Mouse (Mus musculus): ENCODE measurements at regions not wholly inside any gene's neighbourhood (a gene's known extent, or its start where the extent isn't known, plus 50 kb on each side); places are given as distances from the start of the nearest gene placed in this dataset.

- Histone ChIP-seq H3K4me1 (replicated peaks; ENCODE audit: control insufficient read depth in 2 of 2, insufficient read depth in 2 of 2, low read length in 1 of 2) (no peaks in the 10 kb centered on the region), H3K4me2 (ENCODE audit: low read depth) (no peak overlapping the region), H3K9me3 (ENCODE audit: control insufficient read depth, low read length) (no peaks in the 10 kb centered on the region), H3K36me3 (replicated peaks; ENCODE audit: control insufficient read depth, insufficient read depth, low read depth) (no peaks in the 10 kb centered on the region), H3K4me3 (ENCODE audit: insufficient read depth in 1 of 2, low read depth in 2 of 2, low read length in 2 of 2) (no peak overlapping the region), H3K27me3 (ENCODE audit: control insufficient read depth, insufficient read depth, low read length) (no peaks in the 10 kb centered on the region), H3K9ac (replicated peaks) (no peak overlapping the region), H3K27ac (no peak overlapping the region)
- WGBS (ENCODE audit: insufficient replicate concordance) = 37% methylated on average over 1 of the region's 1 CpGs
- DNase-seq (ENCODE audit: low read depth in 3 of 3, low spot score in 3 of 3) = no peak
- TF ChIP-seq CTCF (IDR thresholded peaks at IDR 0.05; ENCODE audit: low read depth) = no peak
- TF ChIP-seq EP300 (IDR thresholded peaks at IDR 0.05; ENCODE audit: low read depth) = no peak
- no peak for ATAC-seq (ENCODE audit: insufficient read depth)
Measured at GRCm38 (mm10) chr5:97330074-97330473, 62.1 kb downstream of the Naa11 start.

GRCm38 (mm10) chr5:97325831-97326230 is 66.3 kb downstream of the Naa11 start:
- Histone ChIP-seq H3K36me3 (replicated peaks; ENCODE audit: control insufficient read depth, insufficient read depth, low read depth) (no peaks in the 10 kb centered on the region), H3K4me1 (replicated peaks; ENCODE audit: control insufficient read depth in 2 of 2, insufficient read depth in 2 of 2, low read length in 1 of 2) (no peaks in the 10 kb centered on the region), H3K4me2 (ENCODE audit: low read depth) (no peak overlapping the region), H3K9ac (replicated peaks) (no peak overlapping the region), H3K9me3 (ENCODE audit: control insufficient read depth, low read length) (no peaks in the 10 kb centered on the region), H3K27ac (no peak overlapping the region), H3K4me3 (ENCODE audit: insufficient read depth in 1 of 2, low read depth in 2 of 2, low read length in 2 of 2) (no peak overlapping the region), H3K27me3 (ENCODE audit: control insufficient read depth, insufficient read depth, low read length) (no peaks in the 10 kb centered on the region)
- WGBS (ENCODE audit: insufficient replicate concordance) = 63% methylated on average over 5 of the region's 5 CpGs
- no peak for DNase-seq (ENCODE audit: low read depth in 3 of 3, low spot score in 3 of 3)
- ATAC-seq (ENCODE audit: insufficient read depth) = no peak
- TF ChIP-seq CTCF (IDR thresholded peaks at IDR 0.05; ENCODE audit: low read depth) (no peak), EP300 (IDR thresholded peaks at IDR 0.05; ENCODE audit: low read depth) (no peak)

GRCm38 (mm10) chr5:97323873-97324272 is 68.3 kb downstream of the Naa11 start:
- TF ChIP-seq CTCF (IDR thresholded peaks at IDR 0.05; ENCODE audit: low read depth) (no peak), EP300 (IDR thresholded peaks at IDR 0.05; ENCODE audit: low read depth) (no peak)
- no peak for ATAC-seq (ENCODE audit: insufficient read depth)
- 37% methylated on average over 3 of the region's 3 CpGs for WGBS (ENCODE audit: insufficient replicate concordance)

GRCm38 (mm10) chr5:97319816-97320487 is 72.2 kb downstream of the Naa11 start:
- Histone ChIP-seq H3K4me3 (ENCODE audit: insufficient read depth in 1 of 2, low read depth in 2 of 2, low read length in 2 of 2) (no peak overlapping the region), H3K9me3 (ENCODE audit: control insufficient read depth, low read length) (no peaks in the 10 kb centered on the region), H3K36me3 (replicated peaks; ENCODE audit: control insufficient read depth, insufficient read depth, low read depth) (no peaks in the 10 kb centered on the region), H3K4me1 (replicated peaks; ENCODE audit: control insufficient read depth in 2 of 2, insufficient read depth in 2 of 2, low read length in 1 of 2) (no peaks in the 10 kb centered on the region), H3K27me3 (ENCODE audit: control insufficient read depth, insufficient read depth, low read length) (no peaks in the 10 kb centered on the region), H3K4me2 (ENCODE audit: low read depth) (no peak overlapping the region), H3K27ac (no peak overlapping the region), H3K9ac (replicated peaks) (no peak overlapping the region)
- ATAC-seq (ENCODE audit: insufficient read depth) (no peak), DNase-seq (ENCODE audit: low read depth in 3 of 3, low spot score in 3 of 3) (no peak)
- 44% methylated on average over 2 of the region's 2 CpGs for WGBS (ENCODE audit: insufficient replicate concordance)
- TF ChIP-seq CTCF (IDR thresholded peaks at IDR 0.05; ENCODE audit: low read depth) = no peak
- no peak for TF ChIP-seq EP300 (IDR thresholded peaks at IDR 0.05; ENCODE audit: low read depth)

More at GRCm38 (mm10) chr5:97323873-97324272, 68.3 kb downstream of the Naa11 start:
- Histone ChIP-seq H3K27ac (no peak overlapping the region), H3K4me1 (replicated peaks; ENCODE audit: control insufficient read depth in 2 of 2, insufficient read depth in 2 of 2, low read length in 1 of 2) (no peaks in the 10 kb centered on the region), H3K9ac (replicated peaks) (no peak overlapping the region), H3K4me2 (ENCODE audit: low read depth) (no peak overlapping the region), H3K4me3 (ENCODE audit: insufficient read depth in 1 of 2, low read depth in 2 of 2, low read length in 2 of 2) (no peak overlapping the region), H3K36me3 (replicated peaks; ENCODE audit: control insufficient read depth, insufficient read depth, low read depth) (no peaks in the 10 kb centered on the region), H3K27me3 (ENCODE audit: control insufficient read depth, insufficient read depth, low read length) (no peaks in the 10 kb centered on the region), H3K9me3 (ENCODE audit: control insufficient read depth, low read length) (no peaks in the 10 kb centered on the region)
- no peak for DNase-seq (ENCODE audit: low read depth in 3 of 3, low spot score in 3 of 3)

- 61% methylated on average over 4 of the region's 4 CpGs for WGBS (ENCODE audit: insufficient replicate concordance)
- ATAC-seq (ENCODE audit: insufficient read depth) = no peak
- Histone ChIP-seq H3K27me3 (ENCODE audit: control insufficient read depth, insufficient read depth, low read length) (no peaks in the 10 kb centered on the region), H3K4me3 (ENCODE audit: insufficient read depth in 1 of 2, low read depth in 2 of 2, low read length in 2 of 2) (no peak overlapping the region), H3K36me3 (replicated peaks; ENCODE audit: control insufficient read depth, insufficient read depth, low read depth) (no peaks in the 10 kb centered on the region), H3K4me2 (ENCODE audit: low read depth) (no peak overlapping the region), H3K27ac (no peak overlapping the region), H3K9ac (replicated peaks) (no peak overlapping the region), H3K4me1 (replicated peaks; ENCODE audit: control insufficient read depth in 2 of 2, insufficient read depth in 2 of 2, low read length in 1 of 2) (no peaks in the 10 kb centered on the region), H3K9me3 (ENCODE audit: control insufficient read depth, low read length) (no peaks in the 10 kb centered on the region)
- DNase-seq (ENCODE audit: low read depth in 3 of 3, low spot score in 3 of 3) = no peak
- TF ChIP-seq EP300 (IDR thresholded peaks at IDR 0.05; ENCODE audit: low read depth) (no peak), CTCF (IDR thresholded peaks at IDR 0.05; ENCODE audit: low read depth) (no peak)
Measured at GRCm38 (mm10) chr5:97306902-97307301, 85.3 kb downstream of the Naa11 start.
